Mouse (Mus musculus): ENCODE measurements around the gene Atrip. TPM values are rescaled to one million over a fixed set of nuclear protein-coding genes. Genes with fewer than 3 reads are reported as not detected.

The Atrip gene
- total and polyA plus RNA-seq, 2 experiments, result 5.1 to 10.3 TPM

GRCm38 (mm10) chr9:109087987-109088386 lies 14.1 kb upstream of the Atrip start:
- 9% methylated on average over 5 of the region's 5 CpGs for WGBS

GRCm38 (mm10) chr9:109084922-109085321 lies 11.0 kb upstream of the Atrip start:
- Histone ChIP-seq H3K27ac (replicated peaks; ENCODE audit: insufficient read depth, low read depth, low read length) (no peak overlapping the region), H3K4me1 (ENCODE audit: control insufficient read depth, insufficient read depth, low read length) (peaks cover 9% of the 10 kb centered on the region), H3K27me3 (ENCODE audit: control insufficient read depth, insufficient read depth, low read length) (no peaks in the 10 kb centered on the region), H3K79me2 (ENCODE audit: control insufficient read depth, insufficient read depth, low read length) (peaks cover 6% of the 10 kb centered on the region; the same call in 1 of the 2 replicates), H3K4me3 (ENCODE audit: insufficient read depth, low read depth, low read length) (no peak overlapping the region), H3K9ac (ENCODE audit: low read depth, low read length) (no peak overlapping the region), H3K36me3 (ENCODE audit: control insufficient read depth, insufficient read depth, low read length) (peaks cover 5% of the 10 kb centered on the region; the same call in 1 of the 2 replicates)
- no peak for DNase-seq (ENCODE audit: extremely low read depth, low read depth, low spot score)
- no peak for TF ChIP-seq POLR2A (IDR thresholded peaks at IDR 0.05; ENCODE audit: extremely low read depth, insufficient read depth, low read length)
- peak; percentile 56 for TF ChIP-seq CTCF (IDR thresholded peaks at IDR 0.05; ENCODE audit: low read depth, low read length)
- 33% methylated on average over 2 of the region's 2 CpGs for WGBS

More at GRCm38 (mm10) chr9:109087987-109088386, 14.1 kb upstream of the Atrip start:
- no peak overlapping the region for H3K4me3 ChIP-seq (ENCODE audit: insufficient read depth, low read depth, low read length)
- peaks cover 3% of the 10 kb centered on the region; the same call in 1 of the 2 replicates for H3K79me2 ChIP-seq (ENCODE audit: control insufficient read depth, insufficient read depth, low read length)
- peak; percentile 58 for DNase-seq (ENCODE audit: extremely low read depth, low read depth, low spot score)
- no peaks in the 10 kb centered on the region for H3K27me3 ChIP-seq (ENCODE audit: control insufficient read depth, insufficient read depth, low read length)
- TF ChIP-seq CTCF (IDR thresholded peaks at IDR 0.05; ENCODE audit: low read depth, low read length), result peak; percentile 26; the same call in 1 of the 2 replicates
- no peak for TF ChIP-seq POLR2A (IDR thresholded peaks at IDR 0.05; ENCODE audit: extremely low read depth, insufficient read depth, low read length)
- peak overlapping the region; percentile 33 for H3K9ac ChIP-seq (ENCODE audit: low read depth, low read length)
- H3K27ac ChIP-seq (replicated peaks; ENCODE audit: insufficient read depth, low read depth, low read length), result no peak overlapping the region
- no peaks in the 10 kb centered on the region for H3K36me3 ChIP-seq (ENCODE audit: control insufficient read depth, insufficient read depth, low read length)
- H3K4me1 ChIP-seq (ENCODE audit: control insufficient read depth, insufficient read depth, low read length), result peaks cover 19% of the 10 kb centered on the region

GRCm38 (mm10) chr9:109082124-109082800 lies 8.3 kb upstream of the Atrip start, which contains the start of the genes Ccdc51 and Tma7:
Gene Ccdc51 (plus strand): TSS chr9:109082493.
Gene Tma7 (minus strand): TSS chr9:109082587.
- Histone ChIP-seq H3K4me3 (ENCODE audit: insufficient read depth, low read depth, low read length) (peak within 1 kb of the TSS; percentile 81), H3K9ac (ENCODE audit: low read depth, low read length) (peak within 1 kb of the TSS; percentile 72), H3K4me1 (ENCODE audit: control insufficient read depth, insufficient read depth, low read length) (peaks cover 6% of the 10 kb centered on the region), H3K27me3 (ENCODE audit: control insufficient read depth, insufficient read depth, low read length) (no peaks in the 10 kb centered on the region), H3K27ac (replicated peaks; ENCODE audit: insufficient read depth, low read depth, low read length) (peak within 1 kb of the TSS; percentile 72), H3K79me2 (ENCODE audit: control insufficient read depth, insufficient read depth, low read length) (peaks cover 6% of the 10 kb centered on the region; the same call in 1 of the 2 replicates), H3K36me3 (ENCODE audit: control insufficient read depth, insufficient read depth, low read length) (peaks cover 7% of the 10 kb centered on the region)
- WGBS, result under 1% methylated on average over 37 of the region's 37 CpGs
- TF ChIP-seq POLR2A (IDR thresholded peaks at IDR 0.05; ENCODE audit: extremely low read depth, insufficient read depth, low read length) (peak; percentile 66), CTCF (IDR thresholded peaks at IDR 0.05; ENCODE audit: low read depth, low read length) (no peak)
- peak; percentile 82 for DNase-seq (ENCODE audit: extremely low read depth, low read depth, low spot score)

- no peak for TF ChIP-seq CTCF (IDR thresholded peaks at IDR 0.05; ENCODE audit: low read depth, low read length)
- no peak for TF ChIP-seq POLR2A (IDR thresholded peaks at IDR 0.05; ENCODE audit: extremely low read depth, insufficient read depth, low read length)
- H3K9ac ChIP-seq (ENCODE audit: low read depth, low read length), result peak overlapping the region; percentile 72
- peaks cover 7% of the 10 kb centered on the region for H3K36me3 ChIP-seq (ENCODE audit: control insufficient read depth, insufficient read depth, low read length)
- no peaks in the 10 kb centered on the region for H3K27me3 ChIP-seq (ENCODE audit: control insufficient read depth, insufficient read depth, low read length)
- no peak overlapping the region for H3K27ac ChIP-seq (replicated peaks; ENCODE audit: insufficient read depth, low read depth, low read length)
- H3K4me1 ChIP-seq (ENCODE audit: control insufficient read depth, insufficient read depth, low read length), result peaks cover 6% of the 10 kb centered on the region
- WGBS, result 3% methylated on average over 11 of the region's 11 CpGs
- H3K79me2 ChIP-seq (ENCODE audit: control insufficient read depth, insufficient read depth, low read length), result peaks cover 6% of the 10 kb centered on the region; the same call in 1 of the 2 replicates
- peak overlapping the region; percentile 81 for H3K4me3 ChIP-seq (ENCODE audit: insufficient read depth, low read depth, low read length)
- no peak for DNase-seq (ENCODE audit: extremely low read depth, low read depth, low spot score)
Observed at GRCm38 (mm10) chr9:109081749-109082123, 7.8 kb upstream of the Atrip start.

- Histone ChIP-seq H3K79me2 (ENCODE audit: control insufficient read depth, insufficient read depth, low read length) (peaks cover 6% of the 10 kb centered on the region; the same call in 1 of the 2 replicates), H3K4me1 (ENCODE audit: control insufficient read depth, insufficient read depth, low read length) (peaks cover 6% of the 10 kb centered on the region), H3K9ac (ENCODE audit: low read depth, low read length) (no peak overlapping the region), H3K36me3 (ENCODE audit: control insufficient read depth, insufficient read depth, low read length) (peaks cover 7% of the 10 kb centered on the region), H3K27ac (replicated peaks; ENCODE audit: insufficient read depth, low read depth, low read length) (no peak overlapping the region), H3K4me3 (ENCODE audit: insufficient read depth, low read depth, low read length) (no peak overlapping the region), H3K27me3 (ENCODE audit: control insufficient read depth, insufficient read depth, low read length) (no peaks in the 10 kb centered on the region)
- no peak for DNase-seq (ENCODE audit: extremely low read depth, low read depth, low spot score)
- WGBS, result 84% methylated on average over 3 of the region's 3 CpGs
- TF ChIP-seq POLR2A (IDR thresholded peaks at IDR 0.05; ENCODE audit: extremely low read depth, insufficient read depth, low read length) (no peak), CTCF (IDR thresholded peaks at IDR 0.05; ENCODE audit: low read depth, low read length) (no peak)
Observed at GRCm38 (mm10) chr9:109080516-109080915, 6.6 kb upstream of the Atrip start.

Measured in liver, adult 2 months (tissue).